Mouse (Mus musculus) embryonic facial prominence, embryonic 12.5 days (tissue): Measurements from ENCODE around the gene Gm572. TPM values are rescaled to one million over a fixed set of nuclear protein-coding genes. Genes with fewer than 3 reads are reported as not detected.
A peak's percentile ranks its signal among the peaks of the same experiment; 100 is the strongest.

Source experiments
- ATAC-seq: fragments of 200-750 bp; cut with Nextera tagmentation; 2 replicates; pipeline ENCODE4 v1.8.0; 2017; ENCODE audit not compliant: insufficient number of reproducible peaks, insufficient read depth, low FRiP score, low TSS enrichment
- H3K27ac ChIP-seq: fragments of 300-500 bp; sonication (generic); 2 replicates; pipeline ENCODE4 v1.5.1; 2016; ENCODE audit warnings: mild to moderate bottlenecking
- H3K27me3 ChIP-seq: fragments of 300-500 bp; sonication (generic); 2 replicates; pipeline ENCODE4 v1.6.1; 2016; ENCODE audit warnings: mild to moderate bottlenecking, moderate library complexity
- H3K36me3 ChIP-seq: fragments of 300-500 bp; sonication (generic); 2 replicates; pipeline ENCODE4 v1.6.1; 2016; ENCODE audit warnings: mild to moderate bottlenecking
- H3K4me1 ChIP-seq: fragments of 300-500 bp; sonication (generic); 2 replicates; pipeline ENCODE4 v1.6.1; 2016
- H3K4me2 ChIP-seq: fragments of 300-500 bp; sonication (generic); replicated peaks from 2 replicates; pipeline ENCODE4 v1.6.1; 2016; ENCODE audit warnings: mild to moderate bottlenecking, moderate library complexity
- H3K4me3 ChIP-seq: fragments of 300-500 bp; sonication (generic); 2 replicates; pipeline ENCODE4 v1.5.1; 2016; ENCODE audit warnings: mild to moderate bottlenecking
- H3K9ac ChIP-seq: fragments of 300-500 bp; sonication (generic); 2 replicates; pipeline ENCODE4 v1.6.1; 2016; ENCODE audit warnings: mild to moderate bottlenecking, moderate library complexity
- H3K9me3 ChIP-seq: fragments of 300-500 bp; sonication (generic); 2 replicates; pipeline ENCODE4 v1.6.1; 2016; ENCODE audit warnings: mild to moderate bottlenecking, moderate library complexity
- WGBS: fragments of 180-500 bp; shearing (Covaris S2); methylation state at CpG from one replicate; pipeline ENCODE4 v1.1.7; 2016; 5-methylcytosine and 5-hydroxymethylcytosine counted together
- polyA plus RNA-seq: library from polyadenylated mRNA; unstranded; fragments of >200 nt; fragmentation: Nextera tagmentation; extraction: Ambion mirVana; gene quantifications from 2 replicates; pipeline ENCODE4 v1.2.1, GENCODE M21; 2016

Gm572 gene
- polyA plus RNA-seq, 1 experiment from 2014 or later, result not detected

DNA sequence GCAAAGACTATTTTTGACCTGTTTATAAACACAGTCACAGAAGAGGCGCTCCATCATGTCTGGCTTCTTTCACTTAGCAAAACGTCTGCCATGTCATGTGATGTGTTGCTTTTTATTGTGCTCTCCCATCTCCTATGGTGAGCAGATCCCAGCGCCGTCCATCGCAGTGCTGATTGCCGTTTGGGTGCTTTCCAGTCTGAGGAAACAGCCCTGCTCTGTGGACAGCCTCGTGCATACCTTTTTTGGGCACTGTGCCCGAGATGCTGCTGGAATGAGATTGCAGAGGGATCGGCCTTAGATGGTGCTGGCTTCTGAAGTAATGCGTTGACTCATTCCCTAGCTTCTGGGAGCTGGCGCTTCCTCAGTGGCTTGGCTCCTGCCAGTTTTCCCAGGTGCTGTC is 3.5 kb downstream of the Gm572 start:
- Histone ChIP-seq H3K9ac (no peak overlapping the region), H3K27ac (no peak overlapping the region), H3K4me1 (peaks cover 4% of the 10 kb centered on the region; the same call in 1 of the 2 replicates)

DNA sequence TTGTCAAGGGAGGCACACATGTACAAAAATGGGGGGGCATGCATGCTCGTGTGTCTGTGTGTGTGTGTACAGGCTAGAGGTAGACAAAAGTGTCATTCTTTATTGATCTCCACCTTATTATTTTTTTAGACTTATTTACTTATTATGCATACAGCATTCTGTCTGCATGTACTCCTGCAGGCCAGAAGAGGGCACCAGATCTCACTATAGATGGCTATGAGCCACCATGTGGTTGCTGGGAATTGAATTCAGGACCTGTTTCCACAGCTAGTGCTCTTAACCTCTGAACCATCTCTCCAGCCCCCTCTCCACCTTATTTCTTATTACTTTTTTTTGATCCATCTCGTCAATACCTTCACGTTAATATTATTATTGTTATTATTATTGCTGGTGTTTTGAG is 6.2 kb downstream of the Gm572 start:
- no peak overlapping the region for H3K27ac ChIP-seq
- ATAC-seq, result no peak
- H3K27me3 ChIP-seq, result no peaks in the 10 kb centered on the region
- 68% methylated on average over 3 of the region's 3 CpGs for WGBS
- no peaks in the 10 kb centered on the region for H3K36me3 ChIP-seq
- no peak overlapping the region for H3K4me2 ChIP-seq
- H3K9ac ChIP-seq, result no peak overlapping the region
- no peaks in the 10 kb centered on the region for H3K9me3 ChIP-seq
- H3K4me1 ChIP-seq, result no peaks in the 10 kb centered on the region
- no peak overlapping the region for H3K4me3 ChIP-seq

More for the DNA sequence above, 3.5 kb downstream of the Gm572 start:
- WGBS, result 71% methylated on average over 11 of the region's 11 CpGs
- ATAC-seq, result no peak
- Histone ChIP-seq H3K9me3 (no peaks in the 10 kb centered on the region), H3K4me3 (no peak overlapping the region), H3K36me3 (no peaks in the 10 kb centered on the region), H3K27me3 (no peaks in the 10 kb centered on the region), H3K4me2 (no peak overlapping the region)

DNA sequence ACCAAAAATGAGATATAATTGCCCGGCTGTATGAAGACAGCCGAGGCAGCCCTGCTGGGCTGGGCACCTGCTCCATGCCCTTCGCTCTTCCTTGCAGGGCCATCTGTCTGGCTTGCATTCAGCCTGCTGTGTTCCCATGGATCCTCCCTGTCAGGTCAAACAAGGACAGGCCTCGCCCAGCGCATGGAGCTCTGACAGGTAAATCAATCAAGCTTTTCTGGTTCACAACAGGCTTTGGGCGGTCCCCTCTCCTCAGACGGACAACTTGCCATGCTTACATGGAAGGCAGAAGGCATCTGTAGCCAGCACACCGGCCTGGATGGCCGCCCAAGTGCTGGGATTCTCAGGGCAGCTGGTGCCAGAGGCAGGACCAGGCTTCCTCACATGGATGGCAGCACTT is 7.9 kb downstream of the Gm572 start:
- Histone ChIP-seq H3K27me3 (no peaks in the 10 kb centered on the region), H3K36me3 (no peaks in the 10 kb centered on the region), H3K4me2 (no peak overlapping the region), H3K4me3 (no peak overlapping the region), H3K9ac (no peak overlapping the region), H3K4me1 (no peaks in the 10 kb centered on the region), H3K9me3 (no peaks in the 10 kb centered on the region), H3K27ac (no peak overlapping the region)
- ATAC-seq, result no peak
- WGBS, result 78% methylated on average over 9 of the region's 9 CpGs

DNA sequence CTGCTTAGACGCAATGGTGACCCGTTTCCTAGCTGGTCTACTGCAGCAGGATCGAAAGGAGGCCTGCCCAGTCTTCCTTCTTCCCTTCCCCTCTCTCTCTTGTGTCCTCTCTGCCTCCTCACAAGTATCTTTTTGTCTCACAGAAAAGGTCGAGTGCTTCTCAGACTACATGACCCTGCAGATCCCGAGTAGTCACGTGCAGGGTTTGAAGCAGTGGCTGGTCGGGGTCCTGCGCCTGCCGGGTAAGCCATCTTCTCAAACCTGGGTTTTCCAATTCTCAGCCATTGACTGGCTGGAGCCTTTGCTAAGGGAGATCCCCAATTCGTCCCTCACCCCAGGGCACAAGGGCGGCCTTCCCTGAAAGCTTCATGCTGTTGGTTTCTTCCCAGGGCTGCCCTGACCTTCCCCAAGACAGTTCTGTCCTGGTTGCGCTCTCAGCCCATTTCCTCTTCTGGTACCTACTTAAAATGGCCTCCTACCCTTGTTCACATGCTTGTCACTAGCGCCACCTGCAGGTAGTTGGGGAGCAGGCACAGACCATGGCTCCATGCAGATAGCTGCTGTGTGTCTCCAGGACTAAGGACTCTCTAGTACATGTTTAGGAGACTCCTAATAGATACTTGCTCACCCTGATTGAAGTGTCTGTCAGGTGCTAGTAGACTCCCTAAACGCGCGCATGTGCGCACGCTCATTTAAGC is 11.7 kb downstream of the Gm572 start:
- Histone ChIP-seq H3K4me3 (no peak overlapping the region), H3K4me2 (no peak overlapping the region), H3K4me1 (no peaks in the 10 kb centered on the region), H3K27ac (no peak overlapping the region), H3K9me3 (no peaks in the 10 kb centered on the region), H3K36me3 (no peaks in the 10 kb centered on the region), H3K9ac (no peak overlapping the region), H3K27me3 (no peaks in the 10 kb centered on the region; the same call in 1 of the 2 replicates)
- no peak for ATAC-seq
- WGBS, result 87% methylated on average over 18 of the region's 18 CpGs

DNA sequence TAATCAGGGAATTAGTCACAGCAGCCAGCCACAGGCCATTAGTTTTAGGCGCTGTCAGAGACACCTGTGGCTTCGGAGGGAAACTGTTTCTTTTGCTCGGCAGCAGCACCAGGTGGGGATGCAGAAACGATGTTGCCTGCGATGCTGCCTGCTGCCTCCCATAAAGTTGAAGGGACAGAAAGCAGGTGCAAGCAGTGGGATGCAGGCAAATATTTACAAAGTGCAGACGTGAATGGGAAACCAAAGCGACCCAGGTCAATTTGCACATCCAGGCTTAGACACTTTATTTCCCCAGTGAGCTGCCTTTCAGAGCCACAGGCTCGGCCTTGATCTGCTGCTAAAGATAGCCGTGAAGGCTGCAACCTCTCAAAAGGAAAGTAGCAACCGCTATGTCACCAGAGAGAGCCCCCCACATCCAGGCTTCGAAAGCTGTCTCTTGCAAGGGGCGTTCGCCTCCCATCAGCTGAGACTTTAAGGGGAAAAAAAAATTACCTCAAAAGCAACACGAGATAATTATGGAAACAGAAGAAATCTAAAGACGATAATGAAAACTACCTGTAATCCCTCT is 13.7 kb downstream of the Gm572 start:
- no peaks in the 10 kb centered on the region; the same call in 1 of the 2 replicates for H3K27me3 ChIP-seq
- WGBS, result 50% methylated on average over 15 of the region's 15 CpGs
- no peaks in the 10 kb centered on the region for H3K36me3 ChIP-seq
- H3K4me3 ChIP-seq, result no peak overlapping the region
- H3K4me1 ChIP-seq, result no peaks in the 10 kb centered on the region
- H3K27ac ChIP-seq, result no peak overlapping the region
- H3K4me2 ChIP-seq, result no peak overlapping the region
- no peak overlapping the region for H3K9ac ChIP-seq
- H3K9me3 ChIP-seq, result no peaks in the 10 kb centered on the region
- no peak for ATAC-seq

DNA sequence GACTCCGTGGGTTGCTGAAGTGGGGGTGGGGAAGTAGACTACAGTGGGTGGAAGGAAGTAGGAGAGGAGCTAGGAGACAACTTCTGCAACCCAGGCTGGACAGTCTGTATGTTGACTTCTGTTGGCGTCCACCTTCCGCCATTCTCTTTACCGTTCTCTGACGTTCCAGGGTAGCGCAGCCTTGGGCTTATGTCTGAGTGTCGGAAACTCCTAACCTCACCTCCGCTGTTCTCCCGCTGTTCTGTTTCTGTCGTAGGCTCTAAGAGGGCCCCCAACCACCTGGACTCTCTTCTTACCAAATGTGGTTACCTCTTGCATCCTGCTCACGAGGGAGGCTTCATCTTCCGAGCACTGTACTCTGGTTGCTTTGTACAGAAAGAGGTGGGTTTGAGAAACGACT is 14.7 kb downstream of the Gm572 start:
- Histone ChIP-seq H3K36me3 (no peaks in the 10 kb centered on the region), H3K27me3 (no peaks in the 10 kb centered on the region; the same call in 1 of the 2 replicates), H3K9me3 (no peaks in the 10 kb centered on the region), H3K9ac (no peak overlapping the region), H3K4me2 (no peak overlapping the region), H3K27ac (no peak overlapping the region), H3K4me1 (peaks cover 5% of the 10 kb centered on the region; the same call in 1 of the 2 replicates), H3K4me3 (no peak overlapping the region)
- ATAC-seq, result no peak
- WGBS, result 85% methylated on average over 13 of the region's 13 CpGs

DNA sequence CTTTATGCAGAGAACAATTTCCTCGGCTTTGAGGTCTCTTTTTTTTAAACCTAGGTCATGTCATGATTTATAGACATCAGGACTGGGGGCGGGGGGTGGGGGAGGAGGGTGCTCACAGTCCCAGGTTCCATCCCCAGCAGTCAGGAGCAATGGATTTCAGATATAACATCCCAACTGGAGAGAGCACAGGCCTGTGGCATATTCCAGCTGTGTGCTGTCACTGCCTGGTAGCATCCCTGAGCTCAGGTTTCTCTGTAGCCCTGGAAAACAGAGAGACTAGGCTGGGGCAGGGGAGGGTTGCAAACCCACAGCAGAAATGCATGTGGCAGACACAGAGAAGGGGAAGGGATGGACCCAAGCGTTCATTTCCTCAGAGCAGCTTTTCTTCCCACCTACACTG is 17.1 kb downstream of the Gm572 start:
- WGBS, result 57% methylated on average over 3 of the region's 3 CpGs
- Histone ChIP-seq H3K36me3 (no peaks in the 10 kb centered on the region), H3K4me2 (no peak overlapping the region), H3K27me3 (peaks cover 7% of the 10 kb centered on the region; the same call in 1 of the 2 replicates), H3K4me1 (peaks cover 5% of the 10 kb centered on the region; the same call in 1 of the 2 replicates), H3K4me3 (no peak overlapping the region), H3K9me3 (no peaks in the 10 kb centered on the region), H3K9ac (no peak overlapping the region), H3K27ac (no peak overlapping the region)
- ATAC-seq, result no peak

DNA sequence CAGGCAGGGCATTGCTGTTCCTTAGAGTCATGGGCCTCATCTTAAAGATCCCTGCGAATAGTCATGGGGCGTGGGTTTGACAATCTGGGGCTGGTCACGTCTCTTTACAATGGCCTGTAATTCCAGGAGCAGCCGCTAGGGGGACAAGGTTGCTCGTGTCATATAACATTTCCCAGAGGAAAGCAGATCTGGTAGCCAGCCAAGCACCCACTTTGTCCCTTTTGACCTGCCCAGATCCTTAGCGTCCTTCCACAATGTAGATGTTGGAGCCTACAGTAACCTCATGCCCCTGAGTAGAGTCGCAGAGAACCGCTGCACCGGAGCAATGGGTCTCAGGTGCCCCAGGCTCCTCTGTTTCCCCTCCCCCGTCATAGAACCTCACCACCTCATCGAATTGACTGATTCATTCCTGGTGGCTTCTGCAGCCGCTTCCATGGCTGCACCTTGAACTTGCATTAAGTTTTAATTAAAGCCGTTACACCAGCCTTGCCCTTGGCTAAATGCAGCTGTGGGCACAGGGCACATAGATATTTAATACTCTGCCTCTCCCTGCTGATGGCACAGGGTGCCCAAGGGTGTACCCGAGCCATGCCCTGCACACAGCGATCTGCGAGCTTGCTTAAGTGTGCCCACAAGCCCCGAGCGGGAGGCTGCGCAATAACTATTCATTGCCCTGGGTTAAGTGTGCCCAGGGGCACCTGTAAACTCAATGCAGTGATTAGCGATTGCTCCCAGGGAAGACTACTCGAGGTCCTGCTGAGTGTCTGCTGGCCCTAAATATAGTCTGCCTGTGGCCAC is 19.2 kb downstream of the Gm572 start:
- H3K27ac ChIP-seq, result no peak overlapping the region
- H3K27me3 ChIP-seq, result 0 out of 2 replicates have a peak, but pooled peaks cover 7% of the 10 kb centered on the region
- no peak overlapping the region for H3K4me3 ChIP-seq
- ATAC-seq, result no peak; the same call in 1 of the 2 replicates
- H3K36me3 ChIP-seq, result no peaks in the 10 kb centered on the region
- WGBS, result 33% methylated on average over 21 of the region's 21 CpGs
- 0 out of 2 replicates have a peak overlapping the region, but pooled peaks have one; percentile 26 for H3K4me2 ChIP-seq
- peaks cover 5% of the 10 kb centered on the region; the same call in 1 of the 2 replicates for H3K4me1 ChIP-seq
- no peak overlapping the region for H3K9ac ChIP-seq
- H3K9me3 ChIP-seq, result no peaks in the 10 kb centered on the region

DNA sequence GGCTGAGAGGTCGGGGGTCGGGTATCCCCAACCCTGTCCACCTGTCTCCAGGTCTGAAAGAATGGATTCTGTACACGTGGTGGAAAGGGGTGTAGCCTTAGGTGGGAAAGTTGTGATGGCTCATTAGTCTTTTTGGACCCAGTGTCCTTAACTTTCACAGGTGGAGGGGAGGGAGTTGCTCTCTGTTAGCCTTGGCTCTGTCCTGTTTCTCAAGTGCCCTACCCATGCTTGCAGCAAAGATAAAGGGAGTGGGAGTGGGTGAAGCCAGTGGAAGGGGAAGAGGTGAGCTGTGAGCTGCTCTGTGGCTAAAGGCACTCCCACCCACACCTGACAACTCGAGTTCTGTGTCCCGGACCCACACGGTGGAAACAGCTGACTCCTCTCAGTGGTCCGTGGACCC is 20.2 kb downstream of the Gm572 start:
- H3K4me2 ChIP-seq, result no peak overlapping the region
- 86% methylated on average over 7 of the region's 7 CpGs for WGBS
- H3K4me3 ChIP-seq, result no peak overlapping the region
- no peak overlapping the region for H3K9ac ChIP-seq
- no peaks in the 10 kb centered on the region for H3K36me3 ChIP-seq
- no peak for ATAC-seq
- H3K4me1 ChIP-seq, result peaks cover 5% of the 10 kb centered on the region; the same call in 1 of the 2 replicates
- H3K27ac ChIP-seq, result no peak overlapping the region
- H3K27me3 ChIP-seq, result 0 out of 2 replicates have a peak, but pooled peaks cover 7% of the 10 kb centered on the region
- no peaks in the 10 kb centered on the region for H3K9me3 ChIP-seq

DNA sequence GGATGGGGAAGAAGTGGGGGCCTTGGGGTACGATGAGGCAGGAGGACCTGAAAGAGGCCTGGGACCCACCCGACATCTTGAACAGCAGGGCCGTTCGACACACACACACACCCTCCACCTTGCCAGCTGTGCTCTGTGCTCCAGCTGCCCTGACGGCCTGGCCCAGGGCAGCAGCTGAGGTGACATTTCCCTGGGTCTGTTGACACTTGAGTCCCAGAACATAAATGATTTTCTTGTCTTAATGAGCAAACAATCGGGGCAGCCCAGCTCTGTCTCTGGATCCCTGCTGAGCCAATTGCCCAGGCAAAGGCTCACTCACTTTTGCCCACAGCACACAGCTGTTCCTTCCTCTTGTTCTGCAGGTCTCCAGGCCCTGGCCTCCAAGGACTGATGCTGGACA is 20.9 kb downstream of the Gm572 start:
- H3K4me2 ChIP-seq, result no peak overlapping the region

DNA sequence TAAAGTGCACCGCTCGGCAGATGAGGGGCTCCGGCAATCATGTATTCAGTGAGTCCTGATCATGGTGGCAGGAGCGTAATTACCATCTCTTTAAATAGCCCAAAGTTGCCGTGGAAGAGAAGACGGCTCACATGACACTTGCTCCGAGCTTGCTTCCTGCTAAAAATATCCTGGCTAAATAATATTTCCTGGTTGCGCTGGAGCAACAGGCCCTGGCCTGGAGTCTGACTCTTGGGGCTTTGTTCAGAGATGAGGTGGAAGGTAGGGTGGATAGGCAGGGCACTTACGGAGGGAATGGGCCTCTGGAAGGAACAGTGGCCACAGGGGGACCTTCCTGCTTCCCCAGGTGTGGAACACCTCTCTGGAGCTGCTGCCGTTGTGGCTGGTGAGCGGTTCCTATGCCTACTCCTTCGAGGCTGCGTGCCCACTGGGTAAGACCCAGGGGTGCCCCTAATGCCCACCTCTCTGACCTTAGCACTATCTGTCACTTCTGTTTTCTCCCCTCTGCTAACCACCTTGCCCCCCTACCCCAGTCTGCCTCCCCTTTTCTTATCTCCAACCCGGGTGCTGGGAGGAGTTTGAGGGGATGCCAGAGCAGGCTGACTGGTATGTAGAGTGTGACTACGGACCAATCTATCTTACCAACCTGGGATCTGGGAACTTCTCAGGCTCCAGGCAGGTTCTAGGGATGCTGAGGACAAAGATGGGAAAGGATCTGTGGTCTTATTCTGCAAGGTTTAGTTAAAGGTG is 24.1 kb downstream of the Gm572 start:
- H3K4me3 ChIP-seq, result no peak overlapping the region
- no peak overlapping the region for H3K27ac ChIP-seq
- H3K36me3 ChIP-seq, result no peaks in the 10 kb centered on the region
- no peak for ATAC-seq
- H3K4me2 ChIP-seq, result no peak overlapping the region
- H3K9ac ChIP-seq, result no peak overlapping the region
- no peaks in the 10 kb centered on the region for H3K9me3 ChIP-seq
- 0 out of 2 replicates have a peak, but pooled peaks cover 7% of the 10 kb centered on the region for H3K27me3 ChIP-seq
- WGBS, result 78% methylated on average over 15 of the region's 15 CpGs
- peaks cover 10% of the 10 kb centered on the region; the same call in 1 of the 2 replicates for H3K4me1 ChIP-seq

More for the DNA sequence above, 20.9 kb downstream of the Gm572 start:
- Histone ChIP-seq H3K4me3 (no peak overlapping the region), H3K36me3 (no peaks in the 10 kb centered on the region), H3K27me3 (0 out of 2 replicates have a peak, but pooled peaks cover 7% of the 10 kb centered on the region), H3K27ac (no peak overlapping the region), H3K9ac (no peak overlapping the region), H3K9me3 (no peaks in the 10 kb centered on the region), H3K4me1 (peaks cover 5% of the 10 kb centered on the region; the same call in 1 of the 2 replicates)
- 61% methylated on average over 6 of the region's 6 CpGs for WGBS
- no peak for ATAC-seq
